Mouse (Mus musculus) C2C12 (cell line): ENCODE results near the gene Ak7.

Experiments
- CEBPB ChIP-seq: IDR thresholded peaks from one replicate; pipeline ENCODE4 v1.6.1; 2011; ENCODE audit warnings: low read depth, mild to moderate bottlenecking, control low read depth, moderate library complexity
- CTCF ChIP-seq: IDR thresholded peaks from one replicate; pipeline ENCODE4 v1.5.1; 2011; ENCODE audit not compliant: control insufficient read depth, insufficient read depth, insufficient read length
- FOSL1 ChIP-seq: IDR thresholded peaks from one replicate; pipeline ENCODE4 v1.8.0; 2011; ENCODE audit warnings: mild to moderate bottlenecking, low read length; ENCODE audit not compliant: poor library complexity, insufficient read depth, severe bottlenecking
- MAX ChIP-seq: IDR thresholded peaks from one replicate; pipeline ENCODE4 v1.6.1; 2011; ENCODE audit warnings: mild to moderate bottlenecking, control low read depth
- MYOD1 ChIP-seq: IDR thresholded peaks from one replicate; pipeline ENCODE4 v1.6.1; 2011; ENCODE audit warnings: low read depth; ENCODE audit not compliant: control insufficient read depth, insufficient read length
- MYOG ChIP-seq: IDR thresholded peaks from one replicate; pipeline ENCODE4 v1.6.1; 2011; ENCODE audit not compliant: control insufficient read depth, insufficient read length; ENCODE audit errors: extremely low read depth
- USF1 ChIP-seq: IDR thresholded peaks from one replicate; pipeline ENCODE4 v1.6.1; 2011; ENCODE audit warnings: low read depth, mild to moderate bottlenecking, control low read depth, moderate library complexity

DNA sequence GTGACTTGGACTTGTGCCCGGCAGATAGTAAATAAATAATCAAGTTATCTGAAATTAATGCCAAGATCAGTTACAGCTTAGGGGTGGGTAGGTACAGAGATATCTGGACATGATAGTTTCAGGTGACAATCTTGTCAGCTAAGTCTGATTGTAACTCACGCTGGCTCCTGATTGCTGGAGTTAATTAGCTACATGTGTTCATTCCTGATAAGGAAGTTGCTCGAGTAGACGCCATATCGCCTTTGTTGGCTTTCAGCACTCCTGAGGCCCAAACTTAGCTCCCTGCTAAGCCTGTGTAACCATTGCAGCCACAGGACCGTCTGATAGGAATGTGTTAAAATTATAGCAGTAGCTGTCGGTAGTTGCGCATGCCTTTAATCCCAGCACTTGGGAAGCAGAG lies 119.0 kb downstream of the Ak7 start:
- no peak for TF ChIP-seq CEBPB
- no peak for TF ChIP-seq CTCF
- TF ChIP-seq MAX: no peak
- no peak for TF ChIP-seq USF1
- no peak for TF ChIP-seq MYOD1
- TF ChIP-seq FOSL1: no peak
- TF ChIP-seq MYOG: no peak
